Mouse (Mus musculus) E14TG2a.4 (cell line): ENCODE results near the gene Crygn.

Experiments
- CTCF ChIP-seq: conservative IDR thresholded peaks from 2 replicates; pipeline ENCODE4 v1.5.1; 2014; ENCODE audit warnings: low read length
- NANOG ChIP-seq: IDR thresholded peaks from 2 replicates; pipeline ENCODE4 v1.6.1; 2014; ENCODE audit warnings: borderline replicate concordance, low read length, mixed read lengths

DNA sequence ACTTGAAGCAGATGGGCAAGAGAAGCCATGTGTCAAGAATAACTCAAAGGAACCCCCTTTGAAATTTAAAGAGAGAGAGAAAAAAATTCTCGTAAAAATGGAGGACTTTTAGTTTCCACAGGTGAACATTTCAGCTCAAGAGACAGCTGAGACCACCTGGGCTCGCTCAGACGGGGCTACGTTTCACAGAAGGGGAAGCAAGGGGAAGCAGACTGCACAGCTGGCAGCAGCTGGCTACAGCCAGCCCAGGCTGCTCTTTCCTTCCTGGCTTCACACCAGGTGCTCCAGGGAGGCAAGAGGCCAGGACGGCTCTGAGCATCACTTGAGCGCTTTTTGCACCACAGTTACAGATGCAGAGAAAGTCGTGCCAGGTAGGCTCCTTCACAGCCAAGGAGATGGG is 40.0 kb upstream of the Crygn start:
- TF ChIP-seq CTCF, result 0 out of 2 replicates have a peak, but pooled peaks have one; percentile 1
- no peak for TF ChIP-seq NANOG
